Mouse (Mus musculus) olfactory bulb, adult 2 months (tissue): ENCODE measurements around the gene Anp32e.

Experiments
- CTCF ChIP-seq: fragments of 200-500 bp; IDR thresholded peaks from 2 replicates; pipeline ENCODE4 v1.5.1; 2012; ENCODE audit warnings: low read depth, mild to moderate bottlenecking, low read length, moderate library complexity; ENCODE audit not compliant: insufficient read depth
- POLR2A ChIP-seq: fragments of 200-500 bp; IDR thresholded peaks from 2 replicates; pipeline ENCODE4 v1.6.1; 2012; ENCODE audit warnings: mild to moderate bottlenecking, low read depth, low read length, moderate library complexity; ENCODE audit not compliant: insufficient read depth

DNA sequence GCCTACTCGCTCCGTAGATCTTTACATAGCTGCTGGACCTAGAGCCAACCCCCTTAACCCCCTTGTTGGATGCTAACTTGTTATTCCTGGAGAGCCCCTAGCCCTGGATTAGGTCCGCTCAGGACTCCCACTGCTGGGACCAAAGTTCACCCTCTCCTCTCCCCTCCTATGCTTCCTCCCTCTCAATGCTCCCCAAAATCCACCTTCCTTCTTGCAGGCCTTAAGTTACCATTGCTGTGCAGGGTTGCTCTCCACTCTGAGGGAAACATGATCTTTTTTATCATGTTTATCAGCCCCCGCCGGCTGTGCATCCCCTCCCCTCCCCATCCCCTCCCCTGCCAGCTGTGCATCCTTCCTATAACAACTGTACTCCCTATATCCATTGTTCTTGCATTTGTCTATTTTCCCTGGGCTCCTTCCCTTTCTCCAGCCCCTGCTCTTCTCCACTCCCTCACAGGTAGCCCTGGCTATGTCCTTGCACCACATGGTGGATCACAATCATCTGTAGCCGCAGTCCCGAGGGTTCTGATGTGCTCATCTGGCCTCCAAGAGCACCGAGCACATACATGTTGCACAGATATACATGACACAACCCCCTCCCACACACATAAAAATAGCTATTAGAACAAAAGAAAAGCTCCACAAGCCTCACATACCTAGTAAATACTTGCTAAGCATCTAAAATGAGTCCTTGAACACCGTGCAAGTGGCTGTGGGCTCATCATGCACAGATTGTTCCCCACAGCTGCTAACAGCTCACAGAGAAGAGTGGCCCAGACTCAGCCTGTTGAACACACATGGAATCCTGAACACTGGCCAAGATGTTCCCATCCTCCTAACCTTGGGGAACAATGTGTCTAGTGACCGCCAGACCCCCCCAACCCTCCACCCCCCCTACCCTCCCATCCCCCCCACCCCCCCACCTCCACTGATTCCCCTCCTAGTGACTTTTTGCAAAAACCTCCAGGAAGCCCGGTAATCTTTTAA lies 36.7 kb upstream of the Anp32e start:
- TF ChIP-seq CTCF (no peak), POLR2A (no peak)
